Mouse (Mus musculus) spleen, embryonic (tissue): ENCODE measurements around the gene Nedd4.
"Not testable (repeated sequence)": the region's sequence is repeated elsewhere in the genome, so short reads cannot be mapped to it uniquely, and the experiment has no call there.

Experiments
- CTCF ChIA-PET: fragments of 350-600 bp; sonication (Branson Sonifier 250); formaldehyde crosslinking; loops from one replicate; lab custom pipeline; 2022; lab: Charles Lee

Gene Nedd4

GRCm38 (mm10) chr9:72661895-72662661 lies at the start of gene Nedd4:
TSS of gene Nedd4 (plus strand) at chr9:72662346.
- CTCF ChIA-PET: interaction anchor here (0.6 to 1.8 kb wide), 2 partner anchors 9 to 19 kb away, joined by 3 to 6 read pairs; no protein-coding TSS in a partner anchor

DNA sequence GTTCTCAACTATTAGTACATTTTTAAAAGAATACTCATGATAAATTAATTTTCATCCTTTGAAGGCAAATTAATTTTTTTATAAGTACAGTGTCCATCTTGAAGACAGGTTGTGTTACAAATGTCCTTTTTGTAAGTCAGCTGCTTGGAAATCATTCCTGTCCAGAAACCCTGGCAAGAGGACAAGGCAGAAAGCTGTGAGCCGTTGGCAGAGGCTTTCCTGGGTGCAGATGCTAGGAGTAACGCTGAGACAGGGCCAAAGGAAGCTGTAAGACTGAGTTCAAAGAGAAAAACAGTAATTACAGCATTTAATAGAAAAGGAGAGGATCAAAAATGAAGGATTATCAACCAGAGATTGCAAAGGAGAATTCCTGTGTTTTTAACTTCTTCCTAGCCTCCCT lies 48.3 kb upstream of the Nedd4 start:
- CTCF ChIA-PET: no interaction called here

GRCm38 (mm10) chr9:72614786-72615480 lies 47.2 kb upstream of the Nedd4 start:
- CTCF ChIA-PET: interaction anchor here (0.6 kb wide), 1 partner anchor 9 kb away, joined by 3 read pairs; no protein-coding TSS in a partner anchor

DNA sequence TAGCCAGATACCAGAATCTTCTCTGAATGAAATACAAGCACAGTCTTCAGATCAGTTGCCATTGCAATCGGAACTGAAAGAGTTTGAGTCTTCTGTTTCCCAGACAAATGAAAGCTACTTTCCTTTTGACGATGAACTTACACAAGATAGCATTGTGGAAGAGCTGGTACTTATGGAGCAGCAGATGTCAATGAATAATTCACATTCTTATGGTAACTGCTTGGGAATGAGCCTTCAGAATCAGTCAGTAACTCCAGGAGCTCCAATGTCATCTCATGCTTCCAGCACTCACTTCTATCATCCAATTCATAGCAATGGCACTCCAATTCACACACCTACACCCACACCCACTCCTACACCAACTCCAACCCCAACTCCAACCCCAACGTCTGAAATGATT lies 44.1 kb upstream of the Nedd4 start:
- CTCF ChIA-PET: no interaction called here

DNA sequence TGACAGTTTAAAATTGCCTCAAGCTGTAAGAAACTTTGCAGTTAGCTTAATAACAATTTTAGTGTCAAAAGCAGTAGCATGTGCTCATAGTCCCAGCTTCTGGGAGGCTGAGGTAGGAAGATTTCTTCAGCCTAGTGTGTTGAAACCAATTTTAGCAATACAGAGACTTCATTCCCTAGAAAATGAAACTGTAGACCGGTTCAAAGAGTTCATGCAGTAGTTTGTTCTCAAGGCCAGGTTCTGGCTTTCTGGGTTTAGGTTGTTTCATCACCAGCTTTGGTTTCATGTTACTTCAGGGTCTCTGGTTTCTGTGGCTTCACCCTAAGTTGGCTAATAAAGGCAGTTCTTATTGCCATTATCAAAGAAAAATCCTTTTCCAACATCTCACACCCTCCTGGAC lies 38.5 kb upstream of the Nedd4 start:
- CTCF ChIA-PET: interaction anchor here (0.5 to 1.0 kb wide), 3 partner anchors 9 to 420 kb away, joined by 3 read pairs; no protein-coding TSS in a partner anchor

DNA sequence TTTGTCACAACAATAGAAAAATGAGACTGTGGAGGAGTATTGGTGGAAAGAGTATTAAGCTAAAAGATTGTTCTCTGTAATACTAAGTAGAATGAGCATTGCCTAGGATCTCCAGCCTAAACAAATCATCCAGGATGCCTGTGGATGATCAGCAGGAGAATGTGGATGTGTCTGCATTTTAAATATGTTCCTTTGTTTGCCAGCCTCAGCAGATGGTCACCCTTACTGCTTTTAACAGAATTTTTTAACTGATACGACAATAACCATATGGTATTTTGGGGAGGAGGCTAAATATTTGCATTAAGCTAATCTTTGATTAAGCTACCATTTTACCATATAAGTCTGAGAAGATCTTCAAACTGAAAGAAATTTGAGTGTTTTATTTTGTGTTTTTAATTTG lies 34.5 kb upstream of the Nedd4 start:
- CTCF ChIA-PET: no interaction called here

DNA sequence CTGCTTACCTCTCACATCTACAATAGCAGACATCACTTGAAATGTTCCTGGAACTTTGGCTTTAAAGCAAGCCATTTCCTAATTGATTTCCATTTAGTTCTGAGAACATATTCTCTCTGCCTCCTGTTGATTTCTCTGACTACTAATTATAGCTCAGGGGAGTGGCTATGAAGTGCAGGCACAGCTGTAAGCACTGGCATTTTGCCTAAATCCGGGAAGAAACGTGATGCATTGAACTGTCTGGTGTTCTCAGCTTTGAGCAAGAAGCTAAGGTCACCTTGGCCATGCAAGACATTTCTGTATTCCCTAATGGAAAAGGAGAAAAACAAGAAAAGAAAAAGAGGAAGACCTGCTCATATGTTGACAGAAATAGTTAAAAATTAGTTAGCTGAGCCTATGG lies 33.6 kb upstream of the Nedd4 start:
- CTCF ChIA-PET: no interaction called here

DNA sequence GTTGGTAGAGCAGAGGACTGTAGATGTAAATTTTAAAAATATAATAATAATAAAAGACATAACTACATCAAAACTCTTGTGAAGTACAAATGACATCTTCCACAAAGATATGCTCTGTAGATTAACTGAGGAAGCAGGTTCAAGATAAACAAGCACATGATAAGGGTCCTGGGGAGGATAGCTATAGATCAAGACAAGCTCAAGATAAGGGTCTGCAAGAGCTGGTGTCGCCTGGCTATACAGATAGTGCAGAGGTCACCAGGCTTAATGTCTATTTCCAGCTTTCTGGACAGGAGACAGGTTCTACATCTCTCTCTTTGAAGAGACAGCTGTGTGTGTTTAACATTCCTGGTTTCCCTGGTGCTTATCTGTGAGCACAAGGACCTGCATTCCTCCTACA lies 29.9 kb upstream of the Nedd4 start:
- CTCF ChIA-PET: interaction anchor here (0.7 kb wide), 1 partner anchor 325 kb away, joined by 3 read pairs; no protein-coding TSS in a partner anchor

GRCm38 (mm10) chr9:72635134-72635533 lies 27.0 kb upstream of the Nedd4 start:
- CTCF ChIA-PET: interaction anchor here (1.0 to 1.5 kb wide), 2 partner anchors 36 to 38 kb away, joined by 3 to 5 read pairs; no protein-coding TSS in a partner anchor

- CTCF ChIA-PET: interaction anchor here (0.6 to 1.5 kb wide), 2 partner anchors 34 to 36 kb away, joined by 5 read pairs; no protein-coding TSS in a partner anchor
Observed at GRCm38 (mm10) chr9:72636547-72636946, 25.6 kb upstream of the Nedd4 start.

GRCm38 (mm10) chr9:72637243-72637642 lies 24.9 kb upstream of the Nedd4 start:
- CTCF ChIA-PET: no interaction called here

- CTCF ChIA-PET: no interaction called here
Observed at GRCm38 (mm10) chr9:72638951-72639842, 22.9 kb upstream of the Nedd4 start.

DNA sequence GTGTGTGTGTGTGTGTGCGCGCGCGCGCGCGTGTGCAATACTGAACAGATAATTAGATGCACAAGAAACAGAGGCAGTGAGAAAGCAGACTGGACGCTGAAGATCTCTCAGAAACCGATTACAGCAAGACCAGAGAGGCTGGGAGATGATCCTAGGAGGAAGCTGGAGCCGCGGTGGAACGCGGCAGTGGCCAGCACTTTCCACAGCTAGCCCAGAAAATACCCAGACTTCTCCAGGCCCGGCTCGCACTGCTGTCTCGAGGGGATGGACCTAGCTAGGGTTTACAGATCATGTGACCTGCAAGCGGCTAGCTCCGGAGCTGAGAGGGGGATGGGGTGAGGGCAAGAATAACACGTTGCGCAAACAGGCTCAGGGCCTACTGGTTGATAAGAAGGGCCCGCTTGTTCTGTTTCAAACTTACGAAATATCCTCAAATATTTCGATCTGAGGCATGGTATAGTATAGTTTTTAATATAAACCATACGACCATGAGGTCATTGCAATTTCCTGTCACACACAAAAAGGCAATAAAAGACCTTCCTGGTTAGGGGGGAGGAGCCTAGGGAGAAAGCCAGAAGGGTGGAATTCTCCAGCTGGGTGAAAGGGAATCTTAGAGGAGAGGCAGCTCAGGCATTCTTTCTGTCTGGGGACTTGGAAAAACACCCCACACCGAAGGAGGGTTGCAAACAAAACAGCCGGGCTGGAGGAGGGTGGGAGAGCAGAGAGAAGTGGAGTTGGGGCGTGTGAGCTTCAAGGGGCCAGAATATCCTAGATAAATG lies 22.1 kb upstream of the Nedd4 start:
- CTCF ChIA-PET: interaction anchor here (0.7 kb wide), 1 partner anchor 303 kb away, joined by 3 read pairs; no protein-coding TSS in a partner anchor

DNA sequence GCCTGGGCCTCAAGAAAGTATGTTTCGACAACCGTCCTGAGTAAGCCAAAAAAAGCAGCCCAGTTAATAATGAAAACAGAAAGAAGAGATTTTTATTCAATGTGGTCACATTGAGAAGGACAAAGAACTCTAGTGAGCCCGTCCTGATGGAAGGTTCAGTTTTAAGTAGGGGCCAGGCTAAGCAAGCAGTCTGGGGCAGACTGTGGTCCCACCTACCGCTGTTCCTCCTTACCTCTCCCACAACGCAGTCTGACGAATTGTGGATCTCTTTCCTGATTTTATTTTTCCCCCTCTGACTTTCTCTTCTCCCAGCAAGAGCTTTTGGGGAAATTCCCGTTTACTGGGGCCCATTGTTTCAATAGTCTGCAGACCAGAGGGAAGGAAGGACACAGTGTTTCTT lies 21.5 kb upstream of the Nedd4 start:
- CTCF ChIA-PET: interaction anchor here (0.7 kb wide), 1 partner anchor 304 kb away, joined by 3 read pairs; no protein-coding TSS in a partner anchor

DNA sequence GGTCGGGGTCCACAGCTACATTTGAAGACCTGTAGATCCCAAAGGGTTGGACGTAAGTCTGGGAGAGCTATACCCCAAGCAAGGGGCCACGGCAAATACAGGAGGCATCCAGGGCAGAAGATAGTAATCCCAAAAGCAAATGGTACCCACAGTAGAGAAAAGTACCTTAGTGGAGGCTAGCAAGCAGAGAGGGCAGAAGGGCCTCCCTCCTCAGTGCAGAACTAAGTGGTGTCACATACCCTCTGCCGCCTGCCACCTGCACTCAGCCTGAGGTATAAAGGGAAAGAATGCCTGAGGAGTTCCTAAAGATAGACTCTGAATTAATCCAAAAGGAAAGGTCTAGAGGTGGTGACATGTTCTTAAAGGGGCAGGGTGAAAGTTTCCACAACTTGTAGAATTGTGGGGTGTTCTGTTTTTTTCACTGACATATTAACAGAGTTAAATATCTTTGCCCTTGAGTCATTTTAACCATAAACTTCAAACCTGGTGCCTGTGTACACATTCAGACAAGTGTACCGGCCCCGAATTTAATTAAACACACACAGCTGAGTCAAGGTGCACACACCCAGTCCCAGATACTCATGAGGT lies 21.0 kb upstream of the Nedd4 start:
- CTCF ChIA-PET: interaction anchor here (0.7 kb wide), 1 partner anchor 304 kb away, joined by 3 read pairs; no protein-coding TSS in a partner anchor

- CTCF ChIA-PET: not testable (repeated sequence)
Observed at GRCm38 (mm10) chr9:72642756-72643447, 19.2 kb upstream of the Nedd4 start.

GRCm38 (mm10) chr9:72643651-72644417 lies 18.3 kb upstream of the Nedd4 start:
- CTCF ChIA-PET: no interaction called here

GRCm38 (mm10) chr9:72644418-72645110 lies 17.6 kb upstream of the Nedd4 start:
- CTCF ChIA-PET: interaction anchor here (0.7 kb wide), 1 partner anchor 50 kb away, joined by 7 read pairs; no protein-coding TSS in a partner anchor
